Mouse (Mus musculus) gastrocnemius, adult 18-20 months (tissue): ENCODE data around the gene Fbxw4. TPM values are rescaled to one million over a fixed set of nuclear protein-coding genes. Genes with fewer than 3 reads are reported as not detected.
"Not testable (repeated sequence)": the region's sequence is repeated elsewhere in the genome, so short reads cannot be mapped to it uniquely, and the experiment has no call there.

ENCODE experiments used
- DNase-seq: peaks from one replicate; pipeline ENCODE4 v3.0.0; 2021; ENCODE audit warnings: low spot score
- total RNA-seq, 2 experiments: library from RNA; stranded (reverse); gene quantifications; 2 replicates each; pipeline ENCODE4 v1.2.3; 2021

Fbxw4 gene
- total RNA-seq, 2 experiments from 2014 or later = 29.5 to 33.3 TPM

DNA sequence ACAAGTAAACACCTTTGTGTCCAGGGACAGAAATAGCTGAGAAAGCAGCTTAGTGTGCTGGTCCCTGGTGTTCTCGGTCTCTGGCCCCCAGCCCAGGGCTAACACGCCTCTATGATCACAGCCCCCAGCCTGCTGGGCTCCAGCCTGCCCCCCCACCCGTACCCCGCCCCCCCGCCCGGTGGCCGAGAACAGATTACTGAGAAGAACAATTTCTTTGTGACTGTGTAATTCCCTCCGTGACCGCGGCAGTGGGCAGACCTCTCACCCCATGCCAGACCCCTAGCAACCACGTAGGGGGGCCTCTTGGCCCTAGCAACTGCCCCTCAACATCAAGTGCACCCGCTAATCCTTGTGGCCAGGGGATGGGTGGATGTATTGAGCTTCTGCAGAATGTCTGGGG, 79.9 kb downstream of the Fbxw4 start:
- DNase-seq = no peak

DNA sequence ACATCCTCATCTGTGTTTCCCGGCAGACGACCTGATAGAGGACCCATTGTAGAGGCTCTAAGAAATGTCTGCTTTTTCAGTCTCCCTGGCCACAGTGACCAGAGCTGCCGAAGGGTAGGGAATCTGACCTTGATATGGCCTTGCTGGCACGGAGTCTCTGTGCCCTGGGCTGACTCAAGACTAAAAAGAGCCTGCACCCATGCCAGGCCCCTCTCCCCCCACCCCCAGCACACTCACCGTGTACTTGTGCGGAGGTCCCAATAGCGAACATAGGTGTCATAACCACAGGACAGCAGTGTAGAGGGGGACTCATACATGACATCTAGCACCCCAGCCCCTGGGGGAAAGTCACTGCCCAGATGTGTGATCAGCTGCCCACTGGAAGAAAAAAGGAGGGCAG, 80.7 kb downstream of the Fbxw4 start:
- DNase-seq = no peak

DNA sequence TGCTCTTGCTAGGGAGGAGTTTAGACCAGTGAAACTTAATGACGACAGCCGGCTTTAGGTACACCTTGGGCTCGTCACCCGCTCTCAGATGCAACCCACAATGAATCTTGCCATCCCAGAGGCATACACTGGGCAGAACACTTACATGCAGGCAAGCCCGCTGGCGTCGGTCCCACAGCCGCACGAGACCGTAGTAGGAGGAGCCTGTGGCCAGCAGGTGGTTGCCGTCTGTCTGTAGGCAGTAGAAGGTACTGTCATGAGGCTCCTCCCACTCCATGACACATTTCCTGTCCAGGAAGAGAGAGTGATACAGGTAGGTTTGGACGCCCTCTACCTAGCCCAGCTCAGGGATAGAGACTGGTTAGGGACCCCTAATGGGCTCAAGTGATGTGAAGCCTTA, 81.1 kb downstream of the Fbxw4 start:
- no peak for DNase-seq

DNA sequence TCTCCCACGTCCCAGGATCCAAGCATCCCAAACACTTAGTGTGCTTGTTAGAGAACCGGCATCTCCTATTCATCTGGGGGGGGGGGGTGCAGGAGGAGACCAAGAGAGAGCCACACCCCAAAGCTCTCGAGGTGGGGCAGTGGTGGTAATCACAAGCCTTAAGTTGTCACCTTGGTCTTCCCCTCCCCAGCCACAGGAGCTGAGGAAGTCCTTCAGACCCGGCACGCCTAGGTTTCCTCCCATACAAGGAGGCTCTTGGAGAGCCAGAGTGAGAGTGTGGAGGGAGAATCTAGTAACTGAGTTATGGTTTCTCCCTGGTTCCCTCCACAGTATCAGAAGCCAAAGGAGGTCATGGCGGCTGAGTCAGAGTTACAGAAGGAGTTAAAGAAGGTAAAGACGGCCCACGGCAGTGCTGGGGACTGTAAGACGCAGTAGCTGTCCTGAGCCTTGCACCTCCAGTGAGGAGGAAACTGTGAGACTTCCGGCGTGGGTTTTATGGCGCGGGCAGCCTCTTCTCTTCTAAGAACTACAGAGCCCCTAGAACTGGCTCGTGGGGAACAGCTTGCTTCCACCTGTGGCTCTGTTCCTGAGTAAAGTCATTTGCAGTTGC, 82.9 kb downstream of the Fbxw4 start:
- no peak for DNase-seq

DNA sequence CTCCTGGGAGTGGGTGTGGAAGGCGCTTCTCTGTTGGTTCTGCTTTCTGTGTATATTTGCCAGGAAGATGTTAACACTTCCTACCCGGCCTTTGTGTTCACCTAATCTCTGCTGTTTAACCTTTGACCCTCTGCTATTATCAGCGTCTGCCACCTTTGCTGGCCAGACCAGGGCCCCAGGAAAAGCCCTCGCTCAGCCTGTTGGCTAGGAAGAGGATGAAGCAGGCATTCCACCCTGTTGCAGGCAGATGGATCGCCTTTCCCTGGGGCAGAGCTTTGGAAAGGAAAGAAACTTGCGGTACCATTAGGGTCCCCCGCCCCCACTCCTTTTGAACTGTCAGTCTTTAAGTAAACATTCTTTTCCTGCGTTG, 84.5 kb downstream of the Fbxw4 start:
- DNase-seq = no peak

DNA sequence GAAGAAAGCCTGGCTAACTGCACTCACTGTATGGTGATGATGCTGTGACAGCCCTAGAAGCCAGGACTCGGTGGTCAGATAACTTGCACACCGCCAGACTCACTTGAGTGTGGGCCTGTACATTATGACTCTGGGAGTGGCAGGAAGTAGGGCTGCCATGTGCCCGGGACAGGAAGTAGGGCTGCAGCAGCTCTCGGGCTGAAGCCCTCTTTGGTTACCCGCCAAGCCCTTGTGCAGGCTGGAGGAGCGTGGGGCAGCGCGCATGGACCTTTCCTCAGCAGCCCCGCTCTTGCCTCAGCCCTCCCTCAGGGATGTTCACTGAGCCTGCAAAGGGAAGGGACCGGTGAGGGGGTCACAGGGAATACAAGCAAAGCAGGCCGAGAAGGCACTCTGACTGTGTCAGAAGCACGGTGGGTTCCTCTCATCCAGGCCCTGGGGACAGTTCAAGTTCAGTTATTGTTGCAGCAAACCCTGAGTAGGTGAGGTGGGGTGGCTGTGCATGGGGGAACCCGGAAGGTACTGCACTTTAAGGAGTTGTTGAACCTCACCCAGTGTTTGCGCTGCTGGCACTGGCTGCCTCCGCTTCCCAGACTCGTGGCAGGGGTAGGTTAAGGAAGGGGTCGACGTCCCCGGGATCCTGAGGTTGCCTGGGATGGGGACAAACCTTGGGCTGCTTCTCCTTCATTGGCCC, 85.0 kb downstream of the Fbxw4 start:
- DNase-seq = no peak

DNA sequence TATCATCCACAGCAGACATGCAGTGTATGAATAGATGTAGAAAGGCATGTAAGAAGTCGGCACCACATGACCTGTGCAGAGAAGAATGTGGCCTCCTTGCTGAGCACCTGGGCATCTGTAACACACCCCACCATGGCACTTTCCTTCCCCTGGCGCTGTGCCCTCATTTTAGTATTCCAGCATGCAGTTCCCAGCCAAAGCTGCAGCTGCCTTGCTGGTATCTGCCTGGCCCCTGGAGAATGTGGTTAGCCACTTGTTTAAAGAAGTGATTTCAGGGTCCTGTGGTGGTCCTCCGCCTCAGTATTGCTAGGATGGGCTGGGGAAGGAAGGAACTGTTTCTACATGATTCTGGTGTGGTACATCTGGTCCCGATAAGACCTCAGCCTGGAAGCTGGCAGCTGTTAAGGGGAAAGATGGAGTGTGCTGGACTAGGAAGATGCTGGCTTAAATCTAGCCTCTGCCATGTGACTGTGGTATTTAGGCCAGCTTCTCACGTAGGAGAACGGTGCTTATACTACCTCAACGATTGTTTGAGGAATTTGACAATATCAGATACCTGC, 85.7 kb downstream of the Fbxw4 start:
- DNase-seq = no peak

DNA sequence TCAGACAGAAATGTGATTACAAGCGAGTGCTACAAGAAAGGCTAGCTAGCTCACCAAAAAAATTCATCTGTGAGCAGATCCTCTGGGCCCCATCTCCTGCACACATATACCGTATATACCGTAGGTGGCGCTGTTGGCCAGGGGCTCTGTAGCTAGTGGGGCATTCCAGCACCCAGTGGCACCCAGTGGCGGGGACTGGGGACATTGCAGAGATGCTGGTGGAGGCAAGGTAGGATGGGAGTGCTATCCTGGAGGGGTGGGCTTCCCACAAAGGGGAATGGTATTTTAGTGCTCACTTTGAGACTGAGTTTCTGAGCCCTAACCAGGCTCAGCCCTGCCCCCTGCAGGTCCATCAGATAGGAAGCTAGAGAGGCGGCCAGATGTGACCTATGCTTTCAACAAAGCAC, 86.2 kb downstream of the Fbxw4 start:
- peak; percentile 79 for DNase-seq

DNA sequence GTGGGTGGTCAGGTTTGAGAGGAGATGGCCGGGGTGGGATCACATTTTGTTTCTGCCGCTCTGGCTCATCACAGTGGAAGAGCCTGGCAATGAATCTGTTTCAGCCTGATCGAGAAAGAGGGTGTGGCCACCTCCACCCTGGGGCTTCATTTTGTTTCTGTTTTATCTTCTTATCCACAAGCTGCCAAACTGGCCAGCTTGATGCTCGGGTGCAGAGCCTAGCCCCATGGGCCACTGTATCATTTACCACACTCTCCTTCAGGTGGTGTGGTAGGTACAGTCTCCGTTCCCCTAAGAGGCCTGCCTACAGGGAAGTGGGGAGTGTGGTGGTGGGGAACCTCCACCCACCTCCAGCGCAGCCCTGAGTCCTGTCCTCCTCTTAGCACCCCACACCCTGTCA, 87.1 kb downstream of the Fbxw4 start:
- no peak for DNase-seq

DNA sequence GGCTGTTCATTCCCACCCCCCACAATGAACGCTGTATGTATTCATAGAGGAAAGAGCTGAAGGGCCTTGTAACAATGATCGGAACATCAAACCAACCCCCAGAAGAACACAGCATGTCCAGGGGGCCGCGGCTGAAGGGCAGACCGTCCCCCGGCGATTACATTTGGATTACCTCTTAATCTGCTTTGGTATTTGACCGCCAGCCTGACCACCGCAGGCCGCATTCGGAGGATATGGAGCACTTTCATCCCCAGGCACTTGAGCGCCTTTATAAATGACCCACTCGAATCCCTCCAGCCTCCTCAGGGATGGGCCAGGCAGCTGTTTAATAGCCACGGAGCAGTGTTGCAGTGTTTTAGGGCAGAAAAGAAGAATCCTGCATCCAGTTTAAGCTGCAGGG, 92.7 kb downstream of the Fbxw4 start:
- no peak for DNase-seq

DNA sequence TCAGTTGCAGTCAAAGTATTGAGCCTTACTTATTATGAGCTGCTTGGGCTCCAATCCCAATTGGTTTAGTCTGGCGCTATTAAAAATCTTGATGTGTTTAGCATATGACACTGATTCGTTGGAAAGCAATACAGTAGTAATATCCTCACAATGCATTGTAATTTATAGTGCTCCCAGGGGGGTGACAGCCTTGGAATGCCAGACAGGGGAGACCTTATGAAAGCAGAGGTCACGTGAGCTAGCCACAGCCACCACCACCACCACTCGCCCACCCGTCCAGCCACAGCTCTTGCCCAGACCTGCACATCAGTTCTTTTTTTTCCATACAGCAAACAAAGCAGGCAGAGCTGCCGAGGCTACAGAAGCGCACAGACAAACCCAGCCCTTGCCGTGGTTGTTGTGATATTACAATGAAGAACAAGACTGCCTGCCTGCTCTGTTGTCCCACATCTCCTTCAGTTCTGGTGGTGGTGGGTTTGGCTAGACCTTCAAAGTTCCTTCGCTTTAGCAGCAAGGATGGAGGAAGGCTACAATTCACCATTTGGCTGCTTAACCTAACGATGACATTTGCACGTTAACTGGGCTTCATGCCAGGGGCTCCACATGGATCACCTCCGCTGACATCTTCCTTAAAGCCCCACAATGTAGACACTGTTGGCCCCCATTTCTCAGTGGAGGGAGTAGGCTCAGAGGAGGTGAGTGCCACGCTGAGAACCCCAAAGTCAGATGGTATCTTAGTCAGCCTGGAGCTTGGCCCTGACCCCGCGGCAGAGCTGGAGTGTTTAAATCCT, 94.0 kb downstream of the Fbxw4 start:
- DNase-seq = no peak

DNA sequence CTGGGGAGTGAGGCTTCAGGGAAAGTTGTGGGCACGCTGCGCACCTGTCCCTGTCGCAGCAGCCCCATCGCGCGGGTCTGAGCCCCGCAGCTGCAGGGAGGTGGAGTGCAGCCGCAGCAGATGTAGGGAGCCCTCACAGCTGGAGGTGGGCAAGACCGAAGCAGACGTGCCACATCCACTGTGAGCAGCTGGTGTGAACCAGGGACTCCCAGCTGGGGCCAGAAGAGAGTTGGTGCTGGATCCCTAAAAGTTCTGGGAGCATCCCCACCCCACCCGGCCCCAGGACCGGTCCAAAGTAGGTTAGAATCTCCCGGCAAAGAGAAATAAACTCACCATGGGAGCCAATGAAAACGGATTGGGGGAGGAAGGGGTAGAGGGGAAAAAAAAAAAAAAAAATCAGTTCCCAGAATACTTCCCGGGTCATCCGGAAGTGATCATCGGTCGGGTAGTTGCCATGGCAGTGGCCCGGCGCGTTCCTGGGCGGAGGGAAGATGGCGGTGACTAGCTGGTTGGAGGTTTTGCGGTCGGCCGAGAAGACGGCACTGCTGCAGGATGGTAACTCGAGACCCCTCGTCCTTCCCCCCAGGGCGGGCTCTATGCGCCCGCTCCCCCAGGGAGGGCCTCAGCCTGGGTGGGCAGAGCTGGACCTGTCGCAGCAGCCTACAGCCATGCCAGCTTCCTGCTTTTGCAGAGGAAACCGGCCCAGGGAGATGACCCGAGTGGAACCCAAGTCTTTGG, 99.8 kb downstream of the Fbxw4 start, which contains the start of the genes Poll and Gm17018:
Gene Poll, minus strand, starts transcription at position 379 of the 738 bp plus-strand sequence.
Gene Gm17018, plus strand, starts transcription at position 463 of the 738 bp plus-strand sequence.
- peak; percentile 86 for DNase-seq

DNA sequence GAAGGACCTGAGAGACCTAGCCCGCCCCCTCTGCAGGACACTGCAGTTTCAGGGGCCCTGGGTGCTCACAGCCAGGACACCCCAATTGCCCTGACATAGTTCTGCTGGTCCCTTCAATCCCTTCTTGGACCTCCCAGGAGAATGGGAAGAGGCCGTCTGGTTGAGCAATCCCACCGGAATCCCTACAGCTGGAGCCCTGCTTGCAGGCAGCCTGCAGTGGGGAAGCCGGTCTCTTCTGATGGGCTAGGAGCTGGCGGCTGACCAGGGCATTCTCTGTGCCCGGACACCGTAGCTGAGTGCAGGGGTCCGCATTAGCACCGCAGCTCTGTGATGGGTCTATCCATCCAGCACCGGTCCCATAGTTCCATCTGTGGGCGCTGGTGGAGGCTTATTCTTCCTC, 106.0 kb downstream of the Fbxw4 start:
- no peak for DNase-seq

DNA sequence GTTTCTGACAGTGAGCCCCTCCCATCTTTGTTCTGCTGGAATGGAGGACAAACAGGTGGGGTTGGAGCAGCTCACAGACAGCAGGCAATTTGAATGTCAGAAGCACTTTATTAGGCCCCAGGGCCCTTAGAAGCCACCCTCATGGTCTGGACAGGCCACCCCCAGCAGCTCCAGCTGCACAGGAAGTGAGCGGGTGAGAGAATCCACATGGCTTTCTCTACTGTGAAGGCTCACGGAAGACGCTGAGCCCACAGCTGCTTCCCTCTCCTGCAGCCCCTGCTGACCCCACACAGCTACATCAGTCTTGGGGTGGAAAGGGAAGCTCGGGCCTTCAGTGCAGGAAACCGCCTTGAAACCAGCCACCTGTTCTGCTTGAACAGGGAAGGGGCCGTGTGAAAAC, 107.9 kb downstream of the Fbxw4 start:
- no peak for DNase-seq

DNA sequence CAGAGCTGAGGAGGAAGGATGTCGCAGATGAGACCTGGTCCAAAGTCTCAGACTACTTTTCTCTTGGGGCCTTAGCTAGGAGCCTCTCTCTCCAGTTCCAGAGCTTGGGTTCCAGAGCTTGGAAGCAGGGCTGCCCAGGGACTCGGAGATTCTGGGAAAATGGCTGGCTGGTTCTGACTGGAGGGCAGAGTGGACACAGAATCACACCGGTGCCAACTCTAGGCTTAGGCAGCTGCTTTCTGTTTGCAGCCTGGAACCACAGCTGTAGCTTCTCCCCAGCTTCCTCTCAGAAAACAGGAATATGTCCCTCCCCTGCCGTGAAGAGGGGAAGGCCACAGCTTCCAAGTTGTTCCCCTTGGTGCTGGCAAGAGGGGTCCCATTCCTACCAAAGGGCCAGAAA, 110.2 kb downstream of the Fbxw4 start:
- DNase-seq = no peak

DNA sequence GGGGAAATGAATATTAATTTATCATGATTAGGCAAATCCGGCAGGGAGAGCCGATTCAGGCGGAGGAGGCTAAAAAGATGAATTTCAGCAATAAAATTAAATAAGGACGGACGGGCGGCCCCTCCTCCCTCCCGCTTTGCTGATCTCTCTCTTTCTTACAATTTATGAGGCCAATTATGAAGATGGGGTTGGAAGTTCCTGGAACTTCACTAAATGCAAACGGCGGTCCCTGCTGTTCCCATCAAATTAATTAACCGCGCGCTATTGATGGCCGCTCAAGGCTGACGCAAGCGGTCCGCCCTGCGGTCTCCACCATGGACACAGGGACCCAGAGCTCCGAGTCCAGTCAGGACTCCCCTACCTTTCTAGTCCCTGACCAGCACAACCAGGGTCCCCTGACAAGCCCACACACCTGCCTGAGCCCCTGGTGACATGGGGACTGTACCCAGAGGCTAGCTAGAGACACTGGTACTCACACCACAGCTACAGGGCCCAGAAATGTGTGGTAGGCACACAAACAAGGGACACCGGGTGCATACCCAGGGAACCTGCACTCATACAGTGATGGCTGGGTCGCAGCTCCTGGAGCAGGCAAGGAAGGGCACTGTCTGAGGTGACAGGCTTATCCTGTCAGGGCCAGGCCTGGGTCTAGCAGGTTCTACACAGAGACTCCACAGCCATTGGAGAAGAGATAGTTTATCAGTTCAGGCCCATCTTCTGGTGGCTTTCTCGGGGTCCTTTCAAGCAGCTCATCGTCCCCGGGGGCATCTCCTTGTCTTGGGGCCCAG, 110.8 kb downstream of the Fbxw4 start:
- no peak for DNase-seq

DNA sequence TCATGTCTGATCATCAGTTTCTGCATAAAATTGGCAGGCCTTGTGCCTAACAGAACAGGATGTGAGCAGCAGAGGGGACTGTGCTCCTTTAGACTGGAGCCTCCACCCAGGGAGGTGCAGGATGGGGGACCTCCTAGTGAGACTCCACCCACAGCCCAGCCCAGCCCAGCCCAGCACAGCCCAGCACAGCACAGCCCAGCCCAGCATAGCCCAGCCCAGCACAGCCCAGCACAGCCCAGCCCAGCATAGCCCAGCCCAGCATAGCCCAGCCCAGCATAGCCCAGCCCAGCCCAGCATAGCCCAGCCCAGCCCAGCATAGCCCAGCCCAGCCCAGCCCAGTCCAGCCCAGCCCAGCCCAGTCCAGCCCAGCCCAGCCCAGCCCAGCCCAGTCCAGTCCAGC, 111.9 kb downstream of the Fbxw4 start:
- DNase-seq = not testable (repeated sequence)

DNA sequence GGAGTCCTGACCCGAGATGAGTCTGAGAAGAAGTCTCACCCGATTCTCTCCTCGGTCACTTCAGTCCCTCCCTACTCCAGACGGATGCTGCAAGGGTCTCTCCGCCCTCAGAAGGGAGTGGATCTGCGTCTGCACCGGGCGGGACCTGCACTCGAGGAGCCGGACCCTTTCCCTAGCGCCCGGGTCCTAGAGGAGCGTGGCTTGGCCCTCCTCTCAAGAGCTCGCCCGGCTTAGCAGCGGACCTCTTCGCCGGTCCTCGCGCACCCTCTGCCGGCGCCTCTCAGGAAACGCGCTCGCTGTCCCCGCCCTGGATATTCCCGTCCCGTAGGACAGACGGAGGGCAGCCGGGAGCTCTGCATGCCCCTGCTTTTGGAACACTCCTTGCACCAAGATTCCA, 115.2 kb downstream of the Fbxw4 start:
- peak; percentile 87 for DNase-seq

DNA sequence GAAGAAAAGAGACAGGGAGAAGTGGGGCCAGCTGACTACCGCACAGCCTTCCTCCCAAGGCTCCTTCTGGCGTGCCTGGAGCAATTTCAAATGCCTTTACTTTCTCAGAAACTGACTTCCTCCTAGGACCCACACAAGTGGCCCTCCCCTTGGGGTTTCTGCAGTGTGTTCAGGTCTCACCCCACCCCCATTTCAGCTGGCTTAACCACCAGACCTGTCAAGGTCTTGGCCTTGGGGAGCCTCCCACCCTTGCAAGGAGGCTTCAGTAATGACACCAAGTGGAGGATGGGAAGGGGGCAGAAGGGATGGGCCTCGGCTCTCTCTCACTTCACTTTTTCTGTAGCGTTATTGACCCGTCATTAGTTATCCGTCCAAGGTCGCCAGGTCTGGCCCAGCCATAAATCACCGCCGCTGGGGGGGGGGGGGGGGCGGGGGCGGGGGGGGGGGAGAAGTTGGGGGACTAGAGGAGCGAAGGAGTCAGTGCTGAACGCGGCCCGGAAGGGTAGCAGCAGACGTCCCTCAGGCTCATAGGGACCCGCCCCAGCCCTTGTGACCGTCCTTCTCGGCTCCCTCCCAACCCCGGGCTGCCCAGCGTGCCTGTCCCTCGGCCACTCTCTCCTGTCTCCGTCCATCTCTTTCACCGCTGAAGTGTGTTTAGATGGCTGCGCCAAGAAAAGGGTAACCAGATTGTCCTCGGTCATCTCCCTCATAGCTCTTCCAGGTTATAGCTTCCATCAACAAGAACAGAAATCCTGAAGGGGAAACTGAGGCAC, 115.8 kb downstream of the Fbxw4 start:
- peak; percentile 36 for DNase-seq

DNA sequence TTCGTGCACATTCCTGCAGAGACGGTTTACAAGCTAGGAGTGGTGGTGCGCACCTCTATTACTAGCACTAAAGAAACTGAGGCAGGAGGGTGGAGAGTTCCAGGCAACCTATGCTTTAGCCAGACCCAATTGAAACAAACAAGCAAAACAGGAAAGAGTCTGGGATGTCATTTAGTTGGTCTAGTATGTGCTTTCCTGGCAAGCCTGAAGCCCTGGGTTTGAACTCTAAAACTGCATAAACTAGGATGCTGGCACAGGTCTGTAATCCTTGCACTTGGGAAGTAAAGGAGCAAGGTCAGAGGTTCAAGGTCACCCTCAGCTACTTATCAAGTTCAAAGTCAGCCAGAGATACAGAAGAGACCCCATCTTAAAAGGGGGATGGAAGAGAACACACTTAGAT, 118.1 kb downstream of the Fbxw4 start:
- DNase-seq = no peak
